Mouse (Mus musculus) Patski (cell line): ENCODE measurements at regions not wholly inside any gene's neighbourhood (a gene's known extent, or its start where the extent isn't known, plus 50 kb on each side); places are given as distances from the start of the nearest gene placed in this dataset.

Experiments used
- ATAC-seq: fragments of 100-300 bp; one replicate; pipeline ENCODE4 v1.8.0; 2021
- CTCF ChIA-PET: fragments of 350-600 bp; sonication (Branson Sonifier 250); formaldehyde crosslinking; loops from one replicate; lab custom pipeline; 2022; ENCODE audit warnings: inconsistent platforms; lab: Charles Lee
- POLR2A ChIA-PET: fragments of 350-600 bp; sonication (Branson Sonifier 250); formaldehyde crosslinking; loops from one replicate; lab custom pipeline; 2022; ENCODE audit warnings: antibody characterized with exemption, inconsistent platforms; lab: Charles Lee
- DNase-seq: peaks from one replicate; pipeline ENCODE4 v3.0.0-alpha.2; 2011; ENCODE audit warnings: low read depth, low spot score
- H3K27me3 ChIP-seq: fragments of 371-371 bp; one replicate; pipeline ENCODE4 v1.5.1; 2021
- CTCF ChIP-seq: fragments of 100-300 bp; IDR thresholded peaks from one replicate; pipeline ENCODE4 v1.5.1; 2021
- in situ Hi-C: fragments of 300-500 bp; cut with MboI; formaldehyde crosslinking; loops from 3 replicates; pipeline ENCODE4 v1.11.1; 2018; ENCODE audit warnings: low pct_unique_long_range_greater_than_20kb, mixed read lengths

GRCm38 (mm10) chr1:61050346-61050745 is 72.6 kb downstream of the Icos start:
- ChIA-PET POLR2A (no interaction called here), CTCF (interaction anchor here (1.4 kb wide), 1 partner anchor 10 kb away, joined by 3 read pairs; no protein-coding TSS in a partner anchor)
- in situ Hi-C loops = loop anchor here (10.0 kb wide), 2 partner anchors 1654 to 1914 kb away; partner anchors contain the start of gene Nrp2
- no peaks in the 10 kb centered on the region for H3K27me3 ChIP-seq
- ATAC-seq (no peak), DNase-seq (no peak)
- TF ChIP-seq CTCF = no peak

GRCm38 (mm10) chr1:61053676-61054075 is 75.9 kb downstream of the Icos start:
- CTCF ChIA-PET = no interaction called here

GRCm38 (mm10) chr1:61054391-61054790 is 76.7 kb downstream of the Icos start:
- ChIA-PET POLR2A (no interaction called here), CTCF (interaction anchor here (1.2 kb wide), 1 partner anchor 9 kb away, joined by 6 read pairs; no protein-coding TSS in a partner anchor)
- no peak for ATAC-seq
- H3K27me3 ChIP-seq = no peaks in the 10 kb centered on the region
- in situ Hi-C loops = loop anchor here (10.0 kb wide), 2 partner anchors 1650 to 1910 kb away; partner anchors contain the start of gene Nrp2
- DNase-seq = no peak
- no peak for TF ChIP-seq CTCF

More at GRCm38 (mm10) chr1:61053676-61054075, 75.9 kb downstream of the Icos start:
- no peak for TF ChIP-seq CTCF
- in situ Hi-C loops = loop anchor here (10.0 kb wide), 2 partner anchors 1651 to 1911 kb away; partner anchors contain the start of gene Nrp2
- no peaks in the 10 kb centered on the region for H3K27me3 ChIP-seq
- POLR2A ChIA-PET = no interaction called here
- DNase-seq = no peak
- ATAC-seq = no peak

GRCm38 (mm10) chr1:61055176-61055575 is 77.4 kb downstream of the Icos start:
- in situ Hi-C loops = loop anchor here (5.0 to 10.0 kb wide), 3 partner anchors 717 to 1910 kb away; partner anchors contain the start of gene Nrp2
- peaks cover 3% of the 10 kb centered on the region for H3K27me3 ChIP-seq
- ATAC-seq = no peak
- DNase-seq = no peak
- peak; percentile 85 for TF ChIP-seq CTCF
- ChIA-PET POLR2A (no interaction called here), CTCF (interaction anchor here (1.2 kb wide), 1 partner anchor 10 kb away, joined by 6 read pairs; no protein-coding TSS in a partner anchor)

GRCm38 (mm10) chr1:61059910-61060536 is 82.3 kb downstream of the Icos start:
- peaks cover 7% of the 10 kb centered on the region for H3K27me3 ChIP-seq
- ChIA-PET CTCF (no interaction called here), POLR2A (interaction anchor here (0.7 kb wide), 1 partner anchor 635 kb away, joined by 3 read pairs; no protein-coding TSS in a partner anchor)
- DNase-seq = no peak
- in situ Hi-C loops = loop anchor here (5.0 to 10.0 kb wide), 3 partner anchors 712 to 1905 kb away; partner anchors contain the start of gene Nrp2
- no peak for TF ChIP-seq CTCF
- ATAC-seq = no peak

- ChIA-PET CTCF (no interaction called here), POLR2A (no interaction called here)
- peaks cover 10% of the 10 kb centered on the region for H3K27me3 ChIP-seq
- ATAC-seq = no peak
- no peak for DNase-seq
- no peak for TF ChIP-seq CTCF
- in situ Hi-C loops = no loop called here
Observed at GRCm38 (mm10) chr1:61061892-61062460, 84.2 kb downstream of the Icos start.

- no peak for DNase-seq
- H3K27me3 ChIP-seq = peaks cover 4% of the 10 kb centered on the region
- CTCF ChIA-PET = no interaction called here
- POLR2A ChIA-PET = no interaction called here
- no peak for TF ChIP-seq CTCF
- in situ Hi-C loops = no loop called here
- no peak for ATAC-seq
Observed at GRCm38 (mm10) chr1:61068112-61068511, 90.4 kb downstream of the Icos start.

- in situ Hi-C loops = no loop called here
- H3K27me3 ChIP-seq = no peaks in the 10 kb centered on the region
- no peak for DNase-seq
- no peak for ATAC-seq
- ChIA-PET POLR2A (interaction anchor here (0.7 kb wide), 1 partner anchor 1515 kb away, joined by 4 read pairs; no protein-coding TSS in a partner anchor), CTCF (no interaction called here)
- TF ChIP-seq CTCF = no peak
Observed at GRCm38 (mm10) chr1:61074127-61074526, 96.4 kb downstream of the Icos start.

GRCm38 (mm10) chr1:61075335-61075734 is 97.6 kb downstream of the Icos start:
- no peak for ATAC-seq
- in situ Hi-C loops = no loop called here
- no peaks in the 10 kb centered on the region for H3K27me3 ChIP-seq
- CTCF ChIA-PET = interaction anchor here (0.7 kb wide), 1 partner anchor 10 kb away, joined by 3 read pairs; no protein-coding TSS in a partner anchor
- POLR2A ChIA-PET = no interaction called here
- DNase-seq = no peak
- TF ChIP-seq CTCF = no peak

GRCm38 (mm10) chr1:61084732-61085131 is 107.0 kb downstream of the Icos start:
- no peak for ATAC-seq
- CTCF ChIA-PET = interaction anchor here (1.2 to 1.8 kb wide), 2 partner anchors 13 to 19 kb away, joined by 3 to 5 read pairs; no protein-coding TSS in a partner anchor
- in situ Hi-C loops = no loop called here
- POLR2A ChIA-PET = no interaction called here
- peak; percentile 20 for TF ChIP-seq CTCF
- H3K27me3 ChIP-seq = no peaks in the 10 kb centered on the region
- no peak for DNase-seq

- no peak for DNase-seq
- no peaks in the 10 kb centered on the region for H3K27me3 ChIP-seq
- ChIA-PET POLR2A (no interaction called here), CTCF (no interaction called here)
- ATAC-seq = no peak
- in situ Hi-C loops = no loop called here
- TF ChIP-seq CTCF = no peak
Observed at GRCm38 (mm10) chr1:61086811-61087210, 109.1 kb downstream of the Icos start.
